Mouse (Mus musculus): ENCODE data around the gene Grik2. TPM values are rescaled to one million over a fixed set of nuclear protein-coding genes. Genes with fewer than 3 reads are reported as not detected.
"Not testable (repeated sequence)": the region's sequence is repeated elsewhere in the genome, so short reads cannot be mapped to it uniquely, and the experiment has no call there.

Gene Grik2
- polyA plus RNA-seq, 1 experiment from 2014 or later = 8.9 TPM

DNA sequence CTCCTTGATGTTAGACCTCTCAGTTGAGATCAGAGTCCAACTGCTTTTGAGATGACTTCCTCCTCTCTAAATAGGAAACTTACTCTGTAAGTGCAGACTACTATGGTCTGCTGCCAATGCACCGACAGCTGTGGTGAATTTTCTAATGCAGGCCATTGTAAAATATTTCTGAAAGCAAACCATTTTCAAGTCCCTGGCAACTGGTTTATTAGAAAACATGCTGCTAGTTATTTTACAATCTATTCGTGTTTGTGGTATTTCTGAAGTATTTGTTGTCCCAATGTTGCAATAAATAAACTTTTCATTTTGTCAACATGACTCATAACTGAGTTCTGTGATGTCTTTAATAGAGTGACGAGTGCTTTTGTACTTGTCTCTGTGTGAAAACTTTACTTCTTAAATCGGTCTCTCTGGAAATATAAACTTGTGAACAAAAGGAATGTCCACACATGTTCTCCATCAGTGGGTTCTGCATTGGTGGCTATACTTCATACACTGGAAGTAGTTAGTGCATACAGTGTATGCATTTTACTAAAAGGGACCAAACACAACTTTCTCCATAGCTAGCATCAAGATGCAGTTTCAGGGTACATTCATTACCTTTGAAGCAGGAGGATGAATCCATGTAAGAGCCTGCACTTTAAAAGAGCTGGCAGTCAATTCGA, 308.3 kb downstream of the Grik2 start:
- H3K27me3 ChIP-seq (ENCODE audit: control insufficient read depth, insufficient read depth, low read length) = no peaks in the 10 kb centered on the region
- no peaks in the 10 kb centered on the region for H3K36me3 ChIP-seq (ENCODE audit: control insufficient read depth, insufficient read depth, low read length)
- no peak for ATAC-seq (ENCODE audit: insufficient number of reproducible peaks, insufficient read depth, low FRiP score, low read depth)

DNA sequence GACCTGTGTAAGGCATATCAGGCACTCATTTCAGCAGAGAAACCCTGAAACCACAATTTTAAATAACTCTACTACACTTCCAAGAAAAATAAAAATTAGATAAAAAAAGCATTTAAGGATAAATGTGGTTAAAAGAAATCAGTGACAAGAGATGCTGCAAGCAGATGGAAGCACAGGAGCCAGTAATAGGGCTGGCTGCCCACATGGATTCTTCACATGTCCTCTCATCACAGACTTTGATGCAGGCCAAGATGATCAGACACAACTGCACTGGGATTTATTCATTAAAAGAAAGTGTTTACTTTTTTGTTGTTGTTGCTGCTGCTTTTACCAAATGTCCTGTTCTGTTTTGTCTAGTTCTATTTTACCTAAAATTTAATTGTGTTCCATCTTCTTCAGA, 315.0 kb downstream of the Grik2 start:
- H3K4me2 ChIP-seq (replicated peaks; ENCODE audit: low read depth, low read length) = no peak overlapping the region
- H3K4me1 ChIP-seq (ENCODE audit: control insufficient read depth, insufficient read depth, low read length) = no peaks in the 10 kb centered on the region
- H3K9ac ChIP-seq (replicated peaks; ENCODE audit: low read depth, low read length) = no peak overlapping the region
- no peak overlapping the region for H3K27ac ChIP-seq (ENCODE audit: low read length)
- no peaks in the 10 kb centered on the region for H3K36me3 ChIP-seq (ENCODE audit: control insufficient read depth, insufficient read depth, low read length)
- no peak for ATAC-seq (ENCODE audit: insufficient number of reproducible peaks, insufficient read depth, low FRiP score, low read depth)
- no peak overlapping the region for H3K4me3 ChIP-seq (ENCODE audit: low read depth, low read length)
- H3K27me3 ChIP-seq (ENCODE audit: control insufficient read depth, insufficient read depth, low read length) = no peaks in the 10 kb centered on the region
- H3K9me3 ChIP-seq (ENCODE audit: control insufficient read depth, low read depth, low read length) = no peaks in the 10 kb centered on the region

More for the DNA sequence above, 308.3 kb downstream of the Grik2 start:
- H3K27ac ChIP-seq (ENCODE audit: low read length) = no peak overlapping the region
- no peak overlapping the region for H3K4me3 ChIP-seq (ENCODE audit: low read depth, low read length)
- WGBS = 77% methylated on average over 5 of the region's 5 CpGs
- H3K4me1 ChIP-seq (ENCODE audit: control insufficient read depth, insufficient read depth, low read length) = no peaks in the 10 kb centered on the region
- no peaks in the 10 kb centered on the region for H3K9me3 ChIP-seq (ENCODE audit: control insufficient read depth, low read depth, low read length)
- no peak overlapping the region for H3K9ac ChIP-seq (replicated peaks; ENCODE audit: low read depth, low read length)
- H3K4me2 ChIP-seq (replicated peaks; ENCODE audit: low read depth, low read length) = no peak overlapping the region

DNA sequence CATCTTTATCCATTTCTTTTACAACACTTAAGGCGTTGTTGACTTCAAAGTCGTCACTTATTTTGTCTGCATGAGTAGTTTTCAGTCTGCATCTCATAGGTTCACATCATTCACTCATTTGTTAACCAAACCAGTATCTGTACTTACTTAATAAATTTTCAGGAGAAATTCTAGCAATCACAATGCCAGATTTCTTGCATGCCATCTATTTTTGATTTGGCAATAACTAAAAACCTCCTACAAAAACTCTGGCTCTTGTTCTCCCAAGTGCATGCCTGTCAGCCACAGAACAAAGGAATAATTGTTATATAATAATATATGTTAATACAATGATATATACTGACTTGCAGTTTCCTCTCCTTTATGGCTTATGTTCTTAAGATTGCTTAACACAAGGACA, 331.8 kb downstream of the Grik2 start:
- Histone ChIP-seq H3K9me3 (ENCODE audit: control insufficient read depth, low read depth, low read length) (no peaks in the 10 kb centered on the region), H3K36me3 (ENCODE audit: control insufficient read depth, insufficient read depth, low read length) (no peaks in the 10 kb centered on the region), H3K9ac (replicated peaks; ENCODE audit: low read depth, low read length) (no peak overlapping the region), H3K4me1 (ENCODE audit: control insufficient read depth, insufficient read depth, low read length) (no peaks in the 10 kb centered on the region), H3K4me3 (ENCODE audit: low read depth, low read length) (no peak overlapping the region), H3K27ac (ENCODE audit: low read length) (no peak overlapping the region), H3K27me3 (ENCODE audit: control insufficient read depth, insufficient read depth, low read length) (no peaks in the 10 kb centered on the region), H3K4me2 (replicated peaks; ENCODE audit: low read depth, low read length) (no peak overlapping the region)
- no peak for ATAC-seq (ENCODE audit: insufficient number of reproducible peaks, insufficient read depth, low FRiP score, low read depth)
- 86% methylated on average over 2 of the region's 2 CpGs for WGBS

DNA sequence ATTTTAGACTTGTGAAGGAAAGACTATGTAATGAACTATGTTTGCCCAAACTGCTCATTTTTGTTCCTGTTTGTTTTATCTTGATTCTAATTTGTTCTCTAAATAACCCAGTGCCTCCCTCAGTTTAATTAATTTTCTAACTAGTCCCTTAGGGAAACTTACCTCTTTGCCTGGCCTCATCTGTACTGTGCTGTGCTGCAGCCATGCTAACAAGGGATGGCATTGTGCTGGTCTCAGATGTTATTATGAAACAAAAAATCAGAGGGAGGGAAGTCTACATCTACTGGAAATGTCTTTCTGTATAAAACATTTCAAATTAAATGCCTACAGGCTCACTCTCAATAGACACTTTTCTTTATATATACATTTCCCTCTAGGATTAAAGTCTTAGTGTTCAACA, 335.0 kb downstream of the Grik2 start:
- H3K27ac ChIP-seq (ENCODE audit: low read length) = no peak overlapping the region
- no peak overlapping the region for H3K4me3 ChIP-seq (ENCODE audit: low read depth, low read length)
- H3K4me2 ChIP-seq (replicated peaks; ENCODE audit: low read depth, low read length) = no peak overlapping the region
- no peak for ATAC-seq (ENCODE audit: insufficient number of reproducible peaks, insufficient read depth, low FRiP score, low read depth)
- no peaks in the 10 kb centered on the region for H3K36me3 ChIP-seq (ENCODE audit: control insufficient read depth, insufficient read depth, low read length)
- no peaks in the 10 kb centered on the region for H3K9me3 ChIP-seq (ENCODE audit: control insufficient read depth, low read depth, low read length)
- H3K9ac ChIP-seq (replicated peaks; ENCODE audit: low read depth, low read length) = no peak overlapping the region
- H3K27me3 ChIP-seq (ENCODE audit: control insufficient read depth, insufficient read depth, low read length) = no peaks in the 10 kb centered on the region
- H3K4me1 ChIP-seq (ENCODE audit: control insufficient read depth, insufficient read depth, low read length) = no peaks in the 10 kb centered on the region

DNA sequence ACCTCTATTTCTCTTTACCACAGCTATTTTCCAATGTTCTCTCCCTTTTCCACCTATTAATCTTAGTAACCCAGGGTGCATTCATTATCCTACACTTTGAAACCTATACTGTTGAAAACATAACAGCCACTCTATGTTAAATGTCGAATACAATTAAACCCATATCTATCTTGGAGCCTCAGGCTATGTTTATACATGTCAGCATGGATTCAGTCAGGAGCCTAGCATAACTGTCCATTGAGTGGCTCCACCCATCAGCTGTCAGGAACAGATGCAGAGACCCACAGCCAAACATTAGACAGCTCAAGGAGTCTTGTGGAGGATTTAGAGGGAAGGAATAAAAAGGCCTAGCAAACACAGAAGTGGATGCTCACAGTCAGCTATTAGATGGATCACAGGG, 347.2 kb downstream of the Grik2 start:
- no peak for ATAC-seq (ENCODE audit: insufficient number of reproducible peaks, insufficient read depth, low FRiP score, low read depth)
- no peak overlapping the region for H3K4me2 ChIP-seq (replicated peaks; ENCODE audit: low read depth, low read length)
- no peak overlapping the region for H3K27ac ChIP-seq (ENCODE audit: low read length)
- H3K4me1 ChIP-seq (ENCODE audit: control insufficient read depth, insufficient read depth, low read length) = no peaks in the 10 kb centered on the region
- H3K9me3 ChIP-seq (ENCODE audit: control insufficient read depth, low read depth, low read length) = no peaks in the 10 kb centered on the region
- WGBS = 53% methylated on average over 1 of the region's 1 CpGs
- no peak overlapping the region for H3K4me3 ChIP-seq (ENCODE audit: low read depth, low read length)
- no peaks in the 10 kb centered on the region for H3K36me3 ChIP-seq (ENCODE audit: control insufficient read depth, insufficient read depth, low read length)
- no peaks in the 10 kb centered on the region for H3K27me3 ChIP-seq (ENCODE audit: control insufficient read depth, insufficient read depth, low read length)
- no peak overlapping the region for H3K9ac ChIP-seq (replicated peaks; ENCODE audit: low read depth, low read length)

DNA sequence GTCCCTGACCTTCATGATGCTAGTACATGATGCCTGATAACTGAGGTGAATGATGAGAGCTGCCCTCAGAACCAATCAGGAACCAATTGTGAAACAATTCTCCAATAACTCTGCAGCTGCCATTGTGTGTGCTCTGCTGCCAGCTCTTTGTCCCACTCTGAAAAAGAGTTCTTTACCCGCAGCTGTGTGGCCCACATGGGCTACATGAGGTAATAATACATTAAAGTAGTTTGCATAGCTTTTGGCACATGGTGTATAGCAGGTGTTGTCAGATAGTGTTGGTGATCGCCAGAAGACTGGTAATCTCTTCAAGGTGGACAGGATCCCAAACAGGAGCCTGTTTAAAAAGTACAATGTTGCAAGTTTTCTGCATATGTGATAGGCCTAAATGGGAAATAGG, 351.5 kb downstream of the Grik2 start:
- Histone ChIP-seq H3K4me3 (ENCODE audit: low read depth, low read length) (no peak overlapping the region), H3K36me3 (ENCODE audit: control insufficient read depth, insufficient read depth, low read length) (no peaks in the 10 kb centered on the region), H3K27me3 (ENCODE audit: control insufficient read depth, insufficient read depth, low read length) (no peaks in the 10 kb centered on the region), H3K27ac (ENCODE audit: low read length) (no peak overlapping the region), H3K4me1 (ENCODE audit: control insufficient read depth, insufficient read depth, low read length) (no peaks in the 10 kb centered on the region), H3K4me2 (replicated peaks; ENCODE audit: low read depth, low read length) (no peak overlapping the region), H3K9me3 (ENCODE audit: control insufficient read depth, low read depth, low read length) (no peaks in the 10 kb centered on the region), H3K9ac (replicated peaks; ENCODE audit: low read depth, low read length) (no peak overlapping the region)
- ATAC-seq (ENCODE audit: insufficient number of reproducible peaks, insufficient read depth, low FRiP score, low read depth) = no peak
- WGBS = 80% methylated on average over 2 of the region's 2 CpGs

DNA sequence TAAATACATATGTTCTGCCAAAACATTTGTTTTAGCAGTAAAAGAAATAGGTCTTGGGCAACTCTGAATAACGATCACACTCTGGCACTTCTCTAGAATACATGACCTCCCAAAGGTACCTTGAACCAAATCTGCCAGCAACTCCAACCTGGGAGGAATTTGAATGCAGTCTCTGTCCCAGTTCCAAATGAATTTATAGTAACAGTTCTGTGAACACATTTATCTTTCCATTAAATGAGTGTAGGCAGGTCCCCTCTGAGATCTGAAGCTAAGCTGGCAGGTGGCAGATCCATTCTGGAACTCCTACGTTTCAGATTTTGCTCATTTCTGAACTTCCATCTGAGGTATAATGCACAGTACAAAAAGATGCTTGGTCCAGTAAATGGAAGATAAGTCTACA, 352.3 kb downstream of the Grik2 start:
- 85% methylated on average over 2 of the region's 2 CpGs for WGBS

DNA sequence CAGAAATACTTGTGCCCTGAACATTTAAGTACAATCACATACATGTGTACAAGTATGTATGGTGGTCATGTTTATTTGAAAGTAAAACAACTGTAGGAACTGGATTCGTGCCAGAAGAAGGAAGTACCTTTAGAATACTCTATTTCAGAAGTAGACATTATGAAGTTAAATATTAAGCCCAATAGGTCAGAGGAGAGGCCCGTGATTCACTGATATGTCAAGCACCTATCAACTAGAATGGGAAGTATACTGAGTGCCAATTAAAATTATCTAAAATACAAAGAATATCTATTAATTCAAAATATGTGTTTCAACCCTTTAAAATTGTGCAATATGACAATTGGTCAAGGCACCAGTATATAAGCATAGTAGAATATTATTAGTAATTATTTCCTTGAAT, 355.7 kb downstream of the Grik2 start:
- Histone ChIP-seq H3K9me3 (ENCODE audit: control insufficient read depth, low read depth, low read length) (no peaks in the 10 kb centered on the region), H3K27ac (ENCODE audit: low read length) (no peak overlapping the region), H3K4me3 (ENCODE audit: low read depth, low read length) (no peak overlapping the region), H3K4me2 (replicated peaks; ENCODE audit: low read depth, low read length) (no peak overlapping the region), H3K36me3 (ENCODE audit: control insufficient read depth, insufficient read depth, low read length) (no peaks in the 10 kb centered on the region), H3K27me3 (ENCODE audit: control insufficient read depth, insufficient read depth, low read length) (no peaks in the 10 kb centered on the region), H3K4me1 (ENCODE audit: control insufficient read depth, insufficient read depth, low read length) (no peaks in the 10 kb centered on the region), H3K9ac (replicated peaks; ENCODE audit: low read depth, low read length) (no peak overlapping the region)
- no peak for ATAC-seq (ENCODE audit: insufficient number of reproducible peaks, insufficient read depth, low FRiP score, low read depth)
- 68% methylated on average over 2 of the region's 2 CpGs for WGBS

More for the DNA sequence above, 352.3 kb downstream of the Grik2 start:
- Histone ChIP-seq H3K4me3 (ENCODE audit: low read depth, low read length) (no peak overlapping the region), H3K27ac (ENCODE audit: low read length) (no peak overlapping the region), H3K27me3 (ENCODE audit: control insufficient read depth, insufficient read depth, low read length) (no peaks in the 10 kb centered on the region), H3K36me3 (ENCODE audit: control insufficient read depth, insufficient read depth, low read length) (no peaks in the 10 kb centered on the region), H3K9ac (replicated peaks; ENCODE audit: low read depth, low read length) (no peak overlapping the region), H3K4me2 (replicated peaks; ENCODE audit: low read depth, low read length) (no peak overlapping the region), H3K9me3 (ENCODE audit: control insufficient read depth, low read depth, low read length) (no peaks in the 10 kb centered on the region), H3K4me1 (ENCODE audit: control insufficient read depth, insufficient read depth, low read length) (no peaks in the 10 kb centered on the region)
- no peak for ATAC-seq (ENCODE audit: insufficient number of reproducible peaks, insufficient read depth, low FRiP score, low read depth)

DNA sequence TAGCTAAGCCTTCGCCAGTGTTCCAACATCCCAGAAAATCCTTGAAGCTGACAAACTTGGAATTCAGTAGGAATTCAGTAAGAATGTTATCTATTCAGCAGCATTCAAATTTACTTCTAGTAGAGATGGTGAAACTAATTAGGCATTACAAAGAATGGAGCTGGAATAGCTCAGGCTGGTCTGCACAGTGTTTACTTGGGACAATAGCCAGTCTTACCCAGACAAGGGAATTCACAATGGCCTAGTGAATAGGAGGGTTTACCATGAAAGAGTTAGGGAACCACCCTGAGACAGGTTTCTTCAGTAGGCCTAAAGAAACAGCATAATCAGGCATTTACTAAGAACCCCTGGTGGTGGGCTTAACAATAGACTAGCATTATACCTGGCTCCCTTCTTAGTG, 371.4 kb downstream of the Grik2 start:
- H3K36me3 ChIP-seq (ENCODE audit: control insufficient read depth, insufficient read depth, low read length); ATAC-seq (ENCODE audit: insufficient number of reproducible peaks, insufficient read depth, low FRiP score, low read depth); H3K9me3 ChIP-seq (ENCODE audit: control insufficient read depth, low read depth, low read length); H3K4me3 ChIP-seq (ENCODE audit: low read depth, low read length); H3K4me2 ChIP-seq (replicated peaks; ENCODE audit: low read depth, low read length); H3K27ac ChIP-seq (ENCODE audit: low read length); H3K4me1 ChIP-seq (ENCODE audit: control insufficient read depth, insufficient read depth, low read length); H3K9ac ChIP-seq (replicated peaks; ENCODE audit: low read depth, low read length); H3K27me3 ChIP-seq (ENCODE audit: control insufficient read depth, insufficient read depth, low read length): not testable (repeated sequence)
- WGBS = 88% methylated on average over 1 of the region's 1 CpGs

Measured in stomach, embryonic 14.5 days (tissue).